Mouse (Mus musculus) erythroblast, embryonic 14.5 days (primary cell): ENCODE results near the gene Atxn1.

ENCODE experiments used
- GATA1 ChIP-seq: IDR thresholded peaks from 2 replicates; pipeline ENCODE4 v1.6.1; 2012; ENCODE audit warnings: low read length, inconsistent platforms, mixed read lengths
- TAL1 ChIP-seq: IDR thresholded peaks from 3 replicates; pipeline ENCODE4 v1.6.1; 2012; ENCODE audit warnings: low read length, inconsistent platforms, mixed read lengths

DNA sequence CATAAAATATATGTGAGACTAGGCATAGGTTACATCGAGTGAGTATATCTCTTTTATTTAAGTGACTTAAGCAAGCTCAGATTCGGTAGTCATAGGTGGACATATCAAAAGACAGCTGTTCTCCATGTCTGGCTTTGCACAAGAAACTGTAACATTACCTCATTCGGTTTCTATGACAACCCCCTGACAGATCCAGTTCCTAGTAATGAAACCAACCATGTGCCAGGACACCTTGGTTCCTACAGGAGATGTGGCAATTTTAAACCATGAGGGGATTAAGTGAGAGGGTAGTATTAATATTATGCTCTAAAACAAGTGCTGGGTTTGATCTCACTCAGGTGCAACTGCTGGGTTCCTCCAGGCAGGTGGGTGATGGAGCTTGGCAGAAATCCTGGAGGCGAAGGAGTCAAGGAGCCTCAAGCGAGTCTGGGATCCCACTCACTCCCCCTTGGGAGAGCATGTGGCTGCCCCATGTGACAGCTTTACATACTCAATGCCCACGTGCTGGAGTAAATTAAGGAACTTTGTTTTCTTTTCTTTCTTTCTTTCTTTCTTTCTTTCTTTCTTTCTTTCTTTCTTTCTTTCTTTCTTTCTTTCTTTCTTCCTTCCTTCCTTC lies 320.9 kb downstream of the Atxn1 start:
- TF ChIP-seq TAL1: no peak
- TF ChIP-seq GATA1: no peak
